Mouse (Mus musculus) T-helper 2 cell (primary cell): ENCODE results near the gene Ypel3.

Experiments used
- in situ Hi-C: fragments of 300-600 bp; cut with MboI, MseI; formaldehyde crosslinking; loops from one replicate; pipeline ENCODE4 v1.15.1; 2025; ENCODE audit warnings: high pct_unique_total_duplicates

Gene Ypel3

DNA sequence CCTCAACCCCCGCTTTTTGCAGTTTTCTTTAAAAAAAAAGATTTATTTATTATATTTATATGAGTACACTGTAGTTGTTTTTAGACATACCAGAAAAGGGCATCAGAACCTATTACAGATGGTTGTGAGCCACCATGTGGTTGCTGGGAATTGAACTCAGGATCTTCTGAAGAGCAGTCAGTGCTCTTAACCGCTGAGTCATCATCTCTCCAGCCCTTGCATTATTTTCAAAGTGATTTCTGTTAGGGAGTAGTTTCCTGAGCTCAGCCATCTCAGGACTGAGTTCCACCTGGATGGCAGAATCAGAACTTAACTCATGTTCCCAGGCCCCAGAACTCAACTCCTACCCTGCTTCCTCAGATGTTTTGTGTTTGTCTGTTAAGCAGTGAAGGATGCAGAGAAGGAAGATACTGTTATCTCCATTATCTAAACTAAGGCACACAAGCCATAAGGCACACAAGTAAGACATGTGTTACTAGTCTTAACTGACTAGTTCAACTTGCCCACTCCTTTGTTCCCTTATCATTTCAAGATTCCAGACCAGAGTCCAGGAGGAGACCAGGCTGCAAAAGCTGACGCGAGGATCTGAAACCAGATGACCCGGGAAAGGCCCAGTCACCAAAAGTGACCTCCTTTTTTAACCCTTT is 33.1 kb downstream of the Ypel3 start:
- in situ Hi-C loops, result no loop called here

DNA sequence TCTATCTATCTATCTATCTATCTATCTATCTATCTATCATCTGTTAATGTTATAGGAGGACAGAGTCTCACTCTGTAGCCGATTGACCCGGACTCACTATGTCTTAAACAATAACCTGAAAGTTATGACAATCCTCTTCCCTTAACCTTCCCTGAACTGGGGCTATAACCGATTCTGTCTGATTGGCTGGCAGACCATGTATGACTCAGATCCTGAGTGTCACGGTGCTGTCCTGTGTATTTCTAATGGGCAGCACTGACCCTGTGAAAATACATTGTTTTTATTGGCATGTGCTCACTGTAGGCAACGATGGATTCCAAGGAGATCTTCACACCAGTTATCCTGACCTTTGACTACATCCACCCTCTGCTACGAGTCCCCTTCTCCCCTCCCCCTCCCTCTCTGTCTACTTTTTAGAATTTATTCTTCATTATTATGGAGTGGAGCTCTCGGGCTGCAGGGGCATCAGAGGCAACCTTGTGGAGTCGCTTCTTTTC is 39.0 kb downstream of the Ypel3 start:
- in situ Hi-C loops, result loop anchor here (5.0 kb wide), 1 partner anchor 97 kb away; no protein-coding TSS in a partner anchor

DNA sequence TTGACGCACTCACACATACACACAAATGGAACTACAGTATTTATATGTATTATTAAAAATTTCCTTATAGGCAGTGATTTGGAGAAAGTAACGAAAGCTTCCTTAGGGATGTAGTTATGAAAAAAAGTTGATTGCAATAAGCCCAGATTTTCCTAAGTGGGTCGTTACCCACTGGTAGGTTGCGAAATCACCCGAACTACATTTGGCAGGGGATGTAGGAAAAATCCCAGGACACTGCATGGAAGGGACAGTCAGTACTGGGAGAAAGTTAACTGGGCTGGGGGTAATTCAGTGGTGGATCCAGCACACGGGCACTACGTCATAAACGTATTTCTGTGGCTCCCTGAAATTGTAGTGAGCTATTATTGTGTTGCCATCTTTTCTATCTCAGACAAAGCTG is 39.7 kb downstream of the Ypel3 start:
- in situ Hi-C loops, result loop anchor here (5.0 kb wide), 1 partner anchor 96 kb away; no protein-coding TSS in a partner anchor

DNA sequence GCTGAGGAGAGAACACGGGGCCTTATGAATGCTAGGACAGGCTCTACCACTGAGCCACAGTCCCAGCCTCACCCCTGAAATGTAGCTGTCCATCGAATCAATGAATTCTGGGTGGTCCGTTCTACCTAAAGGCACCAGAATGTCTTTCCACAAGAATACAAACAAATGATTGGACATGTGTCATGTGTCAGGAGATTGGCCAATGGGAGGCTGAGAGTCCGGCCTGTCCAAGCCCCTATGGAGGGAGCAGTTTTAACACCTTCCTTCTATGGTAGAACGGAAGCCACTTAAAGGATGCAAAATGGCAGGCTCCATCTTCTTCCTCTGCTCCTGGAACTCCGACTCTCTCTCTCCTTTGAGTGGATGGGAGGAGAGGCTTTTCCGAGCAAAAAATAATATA is 40.8 kb downstream of the Ypel3 start:
- in situ Hi-C loops, result loop anchor here (5.0 kb wide), 1 partner anchor 95 kb away; no protein-coding TSS in a partner anchor

DNA sequence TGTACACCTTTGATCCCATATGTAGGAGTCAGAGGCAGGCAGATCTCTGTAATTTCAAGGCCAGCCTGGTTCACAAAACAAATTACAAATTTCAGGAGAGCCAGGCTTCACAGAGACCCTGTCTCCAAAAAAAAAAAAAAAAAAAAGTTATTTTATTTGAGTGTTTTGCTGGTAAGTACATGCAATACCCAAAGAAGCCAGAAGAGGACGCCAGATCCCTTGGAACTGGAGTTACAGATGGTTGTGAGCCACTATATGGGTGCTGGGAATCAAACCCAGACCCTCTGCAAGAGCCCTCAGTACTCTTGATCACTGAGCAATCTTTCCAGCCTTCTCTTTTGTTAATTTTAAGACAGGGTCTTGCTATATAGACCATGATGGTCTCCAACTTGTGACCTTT is 42.1 kb downstream of the Ypel3 start:
- in situ Hi-C loops, result loop anchor here (5.0 kb wide), 1 partner anchor 93 kb away; no protein-coding TSS in a partner anchor

DNA sequence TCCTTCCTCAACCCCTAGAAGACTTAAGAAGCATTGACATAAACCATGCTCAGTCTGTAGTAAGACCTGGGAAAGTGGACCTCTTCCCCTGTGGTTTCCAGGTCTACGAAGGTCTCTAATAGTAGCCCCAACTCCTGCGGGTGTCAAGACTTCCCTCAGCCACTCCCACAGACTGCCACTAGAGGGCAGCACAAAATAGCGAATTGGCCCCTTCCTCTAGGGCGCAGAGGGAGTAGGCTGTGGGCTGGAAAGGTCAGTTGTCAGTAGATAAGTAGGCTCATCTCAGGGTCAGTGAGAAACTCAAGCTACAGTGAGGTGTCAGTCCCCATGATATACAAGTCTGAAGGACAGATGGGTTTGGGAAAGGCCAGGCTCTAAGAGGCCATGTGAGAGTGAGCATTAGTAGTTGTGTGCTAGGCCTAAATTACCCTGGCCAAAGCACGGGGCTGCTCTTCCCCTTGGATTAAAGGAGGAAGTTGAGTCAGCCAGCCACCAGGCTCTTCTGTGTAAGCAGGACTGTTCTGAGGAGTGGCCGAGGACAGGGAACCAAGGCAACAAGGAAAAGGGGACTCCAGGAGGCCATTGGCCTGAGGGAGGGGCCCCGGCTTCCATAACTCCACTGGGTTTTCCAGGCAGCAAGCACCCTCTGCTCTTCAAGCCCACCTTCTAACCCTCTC is 45.2 kb downstream of the Ypel3 start:
- in situ Hi-C loops, result loop anchor here (5.0 kb wide), 1 partner anchor 140 kb away; no protein-coding TSS in a partner anchor

DNA sequence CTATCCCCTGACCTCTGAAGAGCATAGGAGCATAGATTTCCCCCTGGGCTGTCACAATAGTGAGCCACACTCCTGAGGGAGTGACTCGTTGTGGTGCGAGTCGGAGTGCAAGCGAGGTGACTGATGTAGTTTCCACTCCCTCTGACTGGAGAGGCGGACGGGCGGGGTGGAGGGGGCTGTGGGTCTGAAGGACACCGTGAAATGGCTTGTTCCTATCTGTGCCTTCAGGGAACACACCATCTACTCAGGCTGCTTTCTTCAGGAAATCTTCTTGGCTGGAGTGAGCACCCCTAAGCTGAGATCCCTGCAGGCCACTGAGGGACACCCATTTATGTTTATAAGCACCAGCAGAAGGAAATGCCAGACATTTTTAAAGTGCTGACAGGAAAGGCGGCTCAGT is 46.0 kb downstream of the Ypel3 start:
- in situ Hi-C loops, result loop anchor here (5.0 kb wide), 1 partner anchor 140 kb away; no protein-coding TSS in a partner anchor

DNA sequence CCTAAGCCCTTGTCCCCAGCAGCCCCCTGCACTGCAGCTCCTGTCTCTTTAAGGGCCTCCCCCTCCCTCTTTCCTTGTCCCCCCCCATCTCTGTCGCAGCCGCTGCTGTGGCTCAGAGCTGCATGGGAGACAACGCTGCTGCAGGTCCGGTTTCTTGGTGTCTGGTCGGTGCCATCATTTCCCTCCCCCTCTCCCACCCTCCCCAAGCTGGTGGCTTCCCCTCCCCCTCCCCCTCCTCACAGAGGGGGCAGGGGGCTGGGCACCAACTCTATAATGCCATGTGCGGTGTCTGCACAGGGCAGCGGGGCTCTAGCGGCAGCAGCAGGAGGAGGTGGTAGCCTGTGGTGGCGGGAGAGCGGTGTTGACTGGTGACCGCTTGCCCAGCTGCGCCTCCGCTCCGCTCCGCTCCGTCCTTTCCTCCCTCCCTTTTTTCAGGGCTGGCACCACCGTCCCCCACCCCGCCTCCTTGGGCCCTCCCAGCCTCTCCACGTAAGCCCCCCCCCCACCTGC is 46.5 kb downstream of the Ypel3 start:
- in situ Hi-C loops, result loop anchor here (5.0 kb wide), 1 partner anchor 139 kb away; no protein-coding TSS in a partner anchor

DNA sequence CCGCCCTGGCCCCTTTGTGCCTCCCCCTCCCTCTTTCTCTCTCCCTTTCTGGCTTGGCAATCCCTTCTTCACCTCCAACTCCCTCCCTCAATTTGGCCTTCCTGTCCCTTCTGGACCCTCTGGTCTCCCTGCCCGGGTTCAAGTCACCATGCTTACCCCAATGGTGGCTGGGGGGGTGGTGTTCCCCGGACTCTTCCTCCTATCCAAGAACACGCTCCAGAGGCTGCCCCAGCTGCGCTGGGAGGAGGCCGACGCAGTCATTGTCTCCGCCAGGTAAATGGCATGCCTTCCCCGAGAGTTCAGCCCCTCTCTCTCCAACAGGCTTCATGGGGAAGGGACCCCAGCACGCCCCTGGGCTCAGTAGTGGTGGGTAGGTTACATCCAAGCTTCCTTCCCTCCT is 47.2 kb downstream of the Ypel3 start:
- in situ Hi-C loops, result loop anchor here (5.0 kb wide), 1 partner anchor 138 kb away; no protein-coding TSS in a partner anchor

DNA sequence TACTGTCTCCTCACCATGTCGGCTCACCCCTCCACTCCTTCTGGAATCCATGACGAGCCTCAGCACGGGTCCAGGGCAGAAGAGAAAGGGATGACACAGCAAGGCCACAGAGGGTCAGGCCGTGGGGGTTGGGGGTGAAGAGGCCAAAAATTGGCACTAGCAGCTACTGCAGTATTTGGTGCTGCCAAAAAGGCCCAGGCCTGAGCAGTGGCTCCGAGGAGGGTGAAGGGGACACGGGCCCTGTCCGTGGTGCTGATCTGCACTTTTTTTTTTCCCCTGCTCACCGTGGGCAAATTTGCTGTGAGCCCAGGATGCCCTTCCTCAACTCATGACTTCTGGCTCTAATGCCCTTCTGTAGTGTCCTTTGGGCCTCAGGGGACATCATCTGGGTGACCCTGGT is 48.6 kb downstream of the Ypel3 start:
- in situ Hi-C loops, result loop anchor here (5.0 kb wide), 1 partner anchor 282 kb away; no protein-coding TSS in a partner anchor

DNA sequence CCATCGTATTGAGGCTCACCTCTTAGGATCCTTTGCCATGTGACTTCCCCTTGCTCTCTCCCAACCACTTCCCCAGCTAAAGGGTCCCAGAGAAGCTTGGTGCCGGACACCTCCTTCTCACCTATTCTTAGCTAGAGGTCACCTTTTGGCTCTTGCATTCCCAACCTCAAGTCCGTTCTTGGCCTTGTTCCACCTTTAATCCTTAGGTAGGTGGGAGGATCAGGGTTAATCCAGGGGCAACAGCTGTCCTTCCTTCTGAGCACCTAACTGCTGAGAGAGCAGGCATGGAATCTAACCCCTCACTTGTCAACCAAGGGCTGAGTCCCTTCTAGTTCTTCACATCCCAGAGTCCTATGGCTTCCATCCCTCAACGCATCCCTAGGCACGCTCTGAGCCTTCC is 49.2 kb downstream of the Ypel3 start:
- in situ Hi-C loops, result loop anchor here (5.0 kb wide), 1 partner anchor 281 kb away; no protein-coding TSS in a partner anchor
